Mouse (Mus musculus) G1E (cell line): ENCODE data around the gene Mrpl37.

ENCODE experiments used
- CTCF ChIP-seq: IDR thresholded peaks from 2 replicates; pipeline ENCODE4 v1.5.1; 2012; ENCODE audit warnings: low read depth, low read length, inconsistent platforms, mixed read lengths
- GATA1 ChIP-seq: IDR thresholded peaks from 2 replicates; pipeline ENCODE4 v1.6.1; 2012; ENCODE audit warnings: borderline replicate concordance, low read length, inconsistent platforms, mixed read lengths
- TAL1 ChIP-seq: conservative IDR thresholded peaks from 2 replicates; pipeline ENCODE4 v1.6.1; 2012; ENCODE audit warnings: low read depth, low read length, inconsistent platforms, mixed read lengths

DNA sequence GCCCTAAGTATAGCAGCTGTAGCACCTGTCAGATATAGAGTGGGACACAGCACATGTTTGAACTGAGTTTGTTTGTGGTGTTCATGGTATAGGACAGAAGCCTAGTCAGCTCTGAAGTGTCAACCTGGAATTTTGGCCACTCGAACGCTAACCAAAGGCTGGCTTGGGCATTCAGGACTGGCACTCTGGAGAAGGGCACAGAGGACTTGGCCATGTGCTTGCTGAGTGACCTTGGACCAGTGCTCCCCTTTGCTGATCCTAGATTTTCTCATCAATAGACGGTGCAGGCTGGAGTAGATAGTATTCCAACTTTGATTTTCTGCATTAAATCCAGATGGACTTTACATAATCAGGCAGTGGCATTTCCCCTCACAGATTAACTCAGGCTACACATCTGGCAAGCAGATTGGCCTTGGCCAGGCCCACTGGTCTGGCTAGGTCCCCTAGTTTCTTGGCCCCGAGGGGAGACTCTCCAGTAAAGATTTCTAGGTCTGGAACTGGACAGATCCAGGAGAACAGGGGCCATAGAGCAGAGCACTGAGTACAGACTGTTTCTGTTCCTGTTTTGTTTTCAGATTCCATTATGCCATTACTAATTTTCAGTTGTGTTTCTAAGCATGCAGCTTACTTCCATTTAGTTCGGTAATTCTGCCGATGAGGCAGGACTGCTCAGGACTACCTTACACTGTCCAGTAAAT, 53.4 kb downstream of the Mrpl37 start:
- TF ChIP-seq CTCF, result no peak
- TF ChIP-seq TAL1, result no peak
- TF ChIP-seq GATA1, result no peak
